Mouse (Mus musculus) gastrocnemius, postnatal 36 days (tissue): ENCODE results near the gene Plet1. TPM values are rescaled to one million over a fixed set of nuclear protein-coding genes. Genes with fewer than 3 reads are reported as not detected.

Source experiments
- DNase-seq, 2 experiments: peaks; one replicate each; pipeline ENCODE4 v3.0.0; 2022
- intact Hi-C: fragments of 180-260 bp; cut with DNase I; formaldehyde crosslinking; loops from one replicate; pipeline ENCODE4 v1.15.1; 2025
- total RNA-seq, 2 experiments: library from RNA; stranded (reverse); gene quantifications; 2 replicates each; pipeline ENCODE4 v1.2.3; 2021

The Plet1 gene
- total RNA-seq, 2 experiments from 2014 or later, result not detected

DNA sequence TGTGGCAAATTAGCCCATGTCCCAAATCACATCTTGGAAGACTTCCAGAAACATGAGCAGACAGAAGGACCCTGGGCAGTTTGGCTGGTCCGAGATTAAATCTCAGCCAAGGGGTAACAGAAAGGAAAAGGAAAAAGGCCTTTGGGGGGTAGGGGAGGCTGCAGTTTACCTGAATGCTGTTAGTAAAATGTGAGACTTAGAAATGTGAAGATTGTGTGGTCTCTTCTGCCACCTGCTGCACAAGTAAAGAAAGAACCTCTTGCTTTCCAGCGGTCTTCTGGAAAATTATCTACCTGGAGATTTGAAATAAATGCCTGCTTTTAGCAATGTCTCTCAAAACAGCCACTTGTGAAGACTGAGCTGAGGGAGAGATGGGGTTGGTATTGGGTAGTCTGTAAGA lies 36.6 kb downstream of the Plet1 start:
- intact Hi-C loops, result loop anchor here (5.0 kb wide), 2 partner anchors 89 to 194 kb away; no protein-coding TSS in a partner anchor
- no peak for DNase-seq

DNA sequence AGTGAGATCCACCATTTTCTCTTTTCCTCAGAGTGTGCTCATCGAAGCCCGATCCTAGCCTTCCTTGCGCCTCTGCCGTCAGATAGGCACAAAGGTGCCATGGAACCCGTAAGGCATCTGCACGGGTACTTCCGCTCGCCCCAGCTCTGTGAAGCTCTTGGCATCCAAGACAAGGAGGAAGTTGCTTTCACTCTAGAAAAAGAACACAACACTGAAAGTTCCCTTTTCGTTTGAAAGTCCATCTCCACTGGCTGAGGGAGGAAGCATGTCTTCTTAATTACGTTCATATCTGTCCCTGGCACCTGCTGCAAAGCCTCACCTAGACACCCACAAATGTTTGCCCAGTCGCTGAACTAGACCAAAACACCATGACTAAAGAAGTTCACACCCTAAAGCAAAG lies 39.0 kb downstream of the Plet1 start:
- intact Hi-C loops, result loop anchor here (5.0 kb wide), 2 partner anchors 91 to 196 kb away; no protein-coding TSS in a partner anchor
- DNase-seq, result no peak

DNA sequence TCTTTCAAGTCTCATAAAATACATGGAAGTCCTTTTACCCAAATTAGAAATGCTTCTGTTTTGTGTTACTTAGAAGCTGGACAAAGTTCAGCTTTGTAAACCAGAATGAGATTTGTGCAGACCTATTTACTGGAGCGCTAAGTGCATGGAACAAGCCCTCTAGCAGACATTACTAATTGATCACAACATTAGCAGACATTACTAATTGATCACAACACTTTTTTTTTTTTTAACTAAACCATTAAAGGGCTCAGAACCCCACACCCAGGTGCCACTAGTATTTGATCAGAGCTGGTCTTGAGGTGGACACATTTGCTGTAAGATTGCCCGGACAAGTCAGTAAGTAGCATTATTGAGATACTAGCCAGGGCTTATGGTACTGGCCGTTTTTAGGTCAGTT lies 39.5 kb downstream of the Plet1 start:
- intact Hi-C loops, result loop anchor here (5.0 kb wide), 2 partner anchors 91 to 196 kb away; no protein-coding TSS in a partner anchor
- no peak for DNase-seq

DNA sequence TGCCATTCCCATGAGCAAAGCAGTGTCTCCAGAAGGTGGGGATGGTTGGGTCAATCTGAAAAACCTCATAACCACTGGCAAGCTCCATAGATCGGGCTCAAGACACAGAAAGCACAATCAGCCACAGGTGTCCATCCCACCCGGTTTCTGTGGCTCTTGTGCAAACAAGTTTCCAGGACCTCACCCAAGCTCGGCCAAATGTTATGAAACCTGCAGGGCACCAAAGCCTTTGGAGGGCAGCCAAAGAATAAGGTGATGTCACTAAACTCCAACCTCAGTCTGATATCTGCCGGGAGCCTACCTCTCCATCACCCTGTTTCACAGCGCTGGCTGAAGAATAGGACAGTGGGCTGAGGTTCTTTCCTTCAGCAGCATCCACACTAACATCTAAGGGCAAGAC lies 41.6 kb downstream of the Plet1 start:
- intact Hi-C loops, result no loop called here
- DNase-seq, result no peak

DNA sequence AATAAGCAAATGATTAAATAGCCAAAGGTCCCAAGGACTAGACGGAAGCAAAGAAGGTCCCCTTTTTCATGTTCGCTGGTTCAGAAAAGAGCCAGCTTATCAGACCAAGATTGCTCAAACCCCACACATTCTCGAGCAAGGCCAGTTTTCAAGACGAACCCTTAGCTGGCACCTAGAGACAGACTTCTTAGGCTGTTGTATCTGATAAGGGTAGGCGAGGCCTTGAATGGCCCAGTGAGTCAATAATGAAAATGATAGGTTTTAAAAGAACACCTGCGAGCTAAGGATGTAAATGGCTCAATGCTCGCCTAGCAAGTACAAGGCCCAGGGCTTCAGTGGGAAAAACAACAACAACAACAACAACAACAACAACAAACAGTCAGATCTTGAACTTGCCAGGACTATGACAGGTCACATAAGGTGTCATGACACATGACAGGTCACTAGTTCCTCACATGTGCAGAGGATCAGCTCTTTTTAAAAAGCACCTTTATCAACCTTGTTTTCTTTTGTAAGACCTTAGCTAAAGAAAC lies 42.3 kb downstream of the Plet1 start:
- no peak for DNase-seq
- intact Hi-C loops, result no loop called here

DNA sequence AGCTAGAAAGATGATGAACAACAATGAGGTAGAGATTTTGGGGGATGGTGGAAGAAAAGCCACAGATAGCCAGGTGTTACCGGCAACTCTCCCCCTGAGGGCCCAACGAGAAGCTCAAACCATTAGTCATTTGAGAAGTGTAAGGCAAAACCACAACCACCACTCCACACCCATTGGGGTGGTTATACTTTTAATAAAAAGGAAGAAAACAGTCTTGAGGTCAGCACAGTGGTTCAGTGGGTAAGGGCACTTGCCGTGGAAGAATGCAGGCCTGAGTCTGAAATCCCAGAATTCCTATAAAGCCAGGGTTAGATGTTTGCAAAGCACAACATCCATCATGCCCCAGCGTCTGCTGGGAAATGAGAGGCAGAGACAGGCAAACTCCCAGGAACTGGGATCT lies 43.0 kb downstream of the Plet1 start:
- no peak for DNase-seq
- intact Hi-C loops, result no loop called here

DNA sequence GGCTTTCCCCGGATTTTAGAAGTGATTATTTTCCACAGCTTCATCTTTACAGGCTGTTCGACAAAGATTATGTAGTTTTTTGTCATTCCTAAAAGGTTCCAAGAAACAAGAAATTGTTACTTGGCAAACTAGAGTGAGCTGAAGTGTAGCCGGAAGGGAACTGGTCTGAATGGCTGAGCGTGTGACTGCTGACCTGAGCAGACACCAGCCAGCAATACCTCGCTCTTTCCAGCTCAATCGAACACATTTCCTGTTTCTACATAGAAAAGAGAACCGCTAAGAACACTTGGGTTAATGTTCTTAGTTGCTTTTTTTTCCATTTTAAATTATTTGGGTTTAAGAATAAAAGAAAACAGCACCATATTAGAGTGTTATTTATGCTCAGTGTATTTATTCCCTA lies 45.8 kb downstream of the Plet1 start:
- intact Hi-C loops, result no loop called here

DNA sequence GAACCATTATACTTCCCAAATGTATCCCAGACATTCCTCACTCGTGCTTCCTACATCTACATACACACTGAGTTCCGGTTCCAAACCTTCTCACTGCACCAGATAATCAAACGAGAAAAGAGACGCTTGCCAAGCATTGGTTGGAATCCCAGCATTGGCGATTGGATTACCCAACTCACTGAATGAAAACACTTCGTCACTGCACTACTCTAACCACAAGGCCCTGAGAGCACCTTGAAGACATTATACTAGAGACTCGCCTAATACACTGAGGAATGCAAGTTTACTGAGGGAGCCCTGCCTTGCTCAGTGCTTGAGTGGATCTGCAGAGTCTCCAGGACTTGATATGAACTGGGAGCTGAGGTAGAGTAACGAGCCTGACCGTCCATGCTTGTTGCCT lies 48.1 kb downstream of the Plet1 start:
- no peak for DNase-seq
- intact Hi-C loops, result no loop called here

More for the DNA sequence above, 45.8 kb downstream of the Plet1 start:
- DNase-seq, result no peak

DNA sequence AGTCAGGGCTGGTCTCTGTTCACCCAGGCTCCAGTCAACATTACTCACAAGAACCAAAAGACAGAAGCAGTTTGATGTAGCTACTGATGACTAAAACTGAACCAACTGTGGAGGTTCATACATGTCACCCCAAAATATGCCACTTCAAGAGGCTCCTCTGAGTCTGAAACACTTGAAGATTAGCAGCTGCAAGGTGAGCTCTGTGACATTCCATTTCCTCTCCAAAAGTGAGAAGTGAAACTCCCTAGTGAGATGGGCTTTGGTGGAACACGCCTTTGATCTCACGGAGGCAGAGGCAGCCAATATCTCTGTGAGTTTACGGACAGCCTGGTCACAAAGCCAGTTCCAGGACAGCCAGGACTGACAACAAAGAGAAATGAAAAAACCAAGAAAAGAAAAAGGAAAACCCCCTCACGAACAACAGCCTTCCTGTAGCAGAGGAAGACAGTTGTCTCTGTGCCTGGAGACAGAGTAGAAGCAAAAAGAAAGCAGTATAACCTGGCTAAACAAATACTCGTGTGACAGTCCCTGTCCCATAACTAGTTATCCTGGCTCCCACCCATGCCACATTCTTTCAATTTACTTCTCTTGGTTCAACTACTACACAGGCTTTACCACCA lies 53.6 kb downstream of the Plet1 start:
- intact Hi-C loops, result no loop called here
- DNase-seq, result no peak

DNA sequence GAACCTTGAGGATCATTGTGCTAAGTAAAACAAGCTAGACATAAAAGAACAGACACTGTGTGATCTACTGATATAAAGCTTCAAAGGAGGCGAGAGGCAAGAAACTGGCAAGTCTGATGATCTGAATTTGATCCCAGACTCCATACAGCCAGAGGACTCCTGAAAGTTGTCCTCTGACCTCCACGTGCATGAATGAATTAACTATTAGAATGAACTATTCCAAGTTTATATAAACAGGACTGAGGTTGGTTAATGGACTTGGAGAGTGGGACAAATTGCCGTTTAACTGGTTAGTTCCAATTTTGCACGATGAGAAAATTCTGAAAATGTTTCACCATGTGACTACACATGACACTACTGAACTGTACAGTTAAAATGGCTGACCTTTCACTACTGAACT lies 54.6 kb downstream of the Plet1 start:
- DNase-seq, result no peak
- intact Hi-C loops, result no loop called here

DNA sequence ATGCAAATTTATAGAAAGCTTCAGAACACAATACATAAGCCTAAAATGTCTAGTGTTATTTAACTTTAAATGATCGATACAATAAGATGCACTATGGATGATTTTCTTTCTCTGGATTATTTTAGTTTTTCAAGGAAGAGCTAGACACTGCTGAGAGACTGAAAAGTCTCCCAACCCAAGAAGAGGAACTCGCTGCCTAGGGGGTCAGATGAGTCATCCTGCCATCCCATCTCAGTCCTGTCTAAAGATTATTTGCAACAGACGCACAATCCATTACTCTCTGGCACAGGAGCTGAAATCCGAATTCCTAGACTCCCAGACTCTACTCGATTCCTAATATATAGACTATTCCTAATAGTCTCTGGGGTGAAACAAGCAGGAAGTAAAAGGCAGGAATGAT lies 57.9 kb downstream of the Plet1 start:
- DNase-seq, result no peak
- intact Hi-C loops, result no loop called here

DNA sequence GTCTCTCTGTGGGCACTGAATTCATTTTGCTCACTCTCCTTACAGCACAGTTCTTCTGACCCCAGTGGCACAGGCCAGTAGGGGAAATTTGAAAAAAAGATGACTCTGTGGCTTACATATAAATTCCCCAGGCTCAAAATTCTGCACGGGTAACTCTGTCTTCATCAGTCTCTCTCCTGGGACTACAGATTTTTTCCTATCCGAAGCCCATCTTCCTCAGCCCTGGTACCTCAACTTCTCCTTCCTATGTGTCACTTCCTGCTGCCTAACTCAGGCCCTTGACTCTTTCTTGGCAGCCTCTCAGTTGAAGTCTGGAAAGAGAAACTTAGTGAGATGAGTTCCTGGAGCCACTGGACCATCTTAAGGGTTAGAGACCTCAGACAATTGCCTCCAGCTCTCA lies 59.2 kb downstream of the Plet1 start:
- DNase-seq, result no peak
- intact Hi-C loops, result no loop called here

DNA sequence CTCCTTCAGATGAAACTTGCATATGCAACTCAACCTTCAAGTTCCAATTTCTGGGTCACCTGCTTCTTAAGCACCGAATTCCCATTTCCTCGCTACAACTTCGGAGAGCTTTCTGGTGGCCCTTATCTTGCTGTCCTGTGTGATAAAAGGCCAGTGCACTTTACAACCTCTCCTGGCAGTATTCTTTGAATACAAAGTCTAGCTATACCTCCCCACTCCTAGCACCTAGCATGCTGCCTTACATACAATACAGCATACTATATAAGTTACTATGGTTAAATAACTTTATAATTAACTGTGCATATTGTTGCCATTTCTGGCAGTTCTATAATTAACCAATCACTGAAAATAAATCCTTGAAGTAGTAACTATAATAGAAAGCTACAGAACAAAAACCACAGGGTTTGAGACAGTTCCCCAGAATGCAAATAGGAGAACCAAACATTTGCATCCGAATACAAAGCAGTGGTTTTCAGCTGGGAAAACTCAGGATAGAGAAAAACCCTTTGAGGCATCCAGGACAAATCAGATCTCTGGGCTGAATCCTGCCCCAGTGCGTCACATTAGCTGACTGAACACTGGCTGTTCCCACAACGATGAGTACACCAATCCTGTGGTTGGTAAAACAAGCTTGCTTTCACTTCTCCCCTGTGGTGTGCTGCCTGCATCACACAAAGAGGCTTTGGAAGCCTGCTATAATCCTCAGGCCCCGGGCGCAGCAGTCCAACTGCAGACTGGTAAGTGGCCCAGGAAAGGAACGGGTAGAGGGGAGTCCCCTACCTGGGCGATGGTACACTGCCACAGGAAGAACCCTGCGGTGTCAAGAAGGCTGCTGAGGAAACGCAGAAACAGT lies 60.1 kb downstream of the Plet1 start, which contains the start of gene Il18:
Gene Il18 (plus strand): TSS at position 587 of the 853 bp plus-strand sequence.
- no peak for DNase-seq
- intact Hi-C loops, result no loop called here

DNA sequence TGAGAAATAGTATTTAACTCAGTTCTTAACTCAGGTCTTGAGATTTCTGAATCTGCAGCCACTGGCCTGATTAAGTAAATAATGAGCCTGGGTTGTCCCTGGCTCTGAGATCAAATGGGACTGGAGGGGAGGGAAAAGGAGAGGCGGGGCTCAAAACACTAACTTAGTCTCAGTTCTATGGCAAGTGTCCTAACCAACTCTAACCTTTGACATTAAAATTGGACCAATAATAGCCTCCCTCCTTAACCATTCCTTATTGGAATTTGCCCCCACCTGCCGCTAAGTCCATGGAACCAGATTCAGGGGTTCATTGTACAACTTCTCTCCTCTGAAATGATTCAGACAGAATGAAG lies 60.7 kb downstream of the Plet1 start, which contains the start of gene Bco2:
Gene Bco2 (minus strand): TSS at position 88 of the 353 bp plus-strand sequence.
- DNase-seq, result no peak
- intact Hi-C loops, result no loop called here

Other genes starting within 250 kb of the Plet1 start
- gene Rpl10-ps3, start 149.6 kb upstream of the Plet1 start, total RNA-seq, result 100 to 1,000 TPM; 347 to 480 TPM
- 10 to 100 TPM in 1 of 2 experiments, 1 to 10 TPM in 1; 9.5 to 10.0 TPM for gene Pts, start 34.2 kb downstream of the Plet1 start, total RNA-seq
- 1 to 10 TPM in 1 of 2 experiments, under 1 TPM in 1; 0.87 to 1.4 TPM for gene Il18, start 60.3 kb downstream of the Plet1 start, total RNA-seq
- under 1 TPM in 1 of 2 experiments, not detected in 1; 0.36 TPM for gene Bco2, start 60.7 kb downstream of the Plet1 start, total RNA-seq
- not detected for gene Tex12, start 66.8 kb downstream of the Plet1 start, total RNA-seq
- gene Sdhd, start 109.3 kb downstream of the Plet1 start, total RNA-seq, result 100 to 1,000 TPM; 313 to 336 TPM
- gene Timm8b, start 109.4 kb downstream of the Plet1 start, total RNA-seq, result 100 to 1,000 TPM; 184 to 202 TPM
- gene Pih1d2, start 122.8 kb downstream of the Plet1 start, total RNA-seq, result under 1 TPM in 1 of 2 experiments, not detected in 1; 0.96 TPM
- gene Nkapd1, start 122.9 kb downstream of the Plet1 start, total RNA-seq, result 10 to 100 TPM in 1 of 2 experiments, 1 to 10 TPM in 1; 8.1 to 11.4 TPM
- gene Dlat, start 165.3 kb downstream of the Plet1 start, total RNA-seq, result 100 to 1,000 TPM; 207 to 232 TPM
- 1 to 10 TPM; 1.4 to 3.5 TPM for gene Dixdc1, start 245.0 kb downstream of the Plet1 start, total RNA-seq